Comparison of ENCODE assay signal across 11 mouse cellular contexts in genomic region chr19:32377701-32378325, GRCm38 (mm10). TPM values are rescaled to one million over a fixed set of nuclear protein-coding genes. Genes with fewer than 3 reads are reported as not detected.
DNase-seq lines count a peak whose midpoint lies in the region; ATAC-seq and TF ChIP-seq lines count a peak whose summit lies in the region.
"Had no signal": no experiment of that assay in that cellular context is flagged by ENCODE, and none has a peak within 500 bp of the region (broad histone marks: within the 10 kb centered on the region; RNA-seq: fewer than 3 reads in every experiment).

No protein-coding gene starts in this region.

- no peak overlapping the region for H3K4me3 ChIP-seq in layer of hippocampus, adult 2 months
- no peak overlapping the region for H3K4me3 ChIP-seq in forebrain, embryonic 12.5 days (replicated peaks)
- no peak overlapping the region for H3K4me3 ChIP-seq in midbrain, embryonic 16.5 days (ENCODE audit: low read depth, low read length)
- H3K4me3 ChIP-seq: embryonic facial prominence, embryonic 13.5 days; limb, embryonic 13.5 days had no signal

- H3K9ac ChIP-seq in forebrain, embryonic 12.5 days, result no peak overlapping the region
- H3K9ac ChIP-seq in midbrain, embryonic 16.5 days (ENCODE audit: low read depth, low read length), result no peak overlapping the region
- H3K9ac ChIP-seq: embryonic facial prominence, embryonic 13.5 days; limb, embryonic 13.5 days had no signal

- TF ChIP-seq CTCF in layer of hippocampus, adult 2 months (conservative IDR thresholded peaks at IDR 0.05), result no peak

- H3K9me3 ChIP-seq in forebrain, embryonic 12.5 days, result no peaks in the 10 kb centered on the region
- H3K9me3 ChIP-seq in midbrain, embryonic 16.5 days (replicated peaks; ENCODE audit: control insufficient read depth, low read length, poor library complexity, severe bottlenecking), result no peaks in the 10 kb centered on the region
- H3K9me3 ChIP-seq: embryonic facial prominence, embryonic 13.5 days; limb, embryonic 13.5 days had no signal

- peak; percentile 39; the same call in 1 of the 2 replicates for ATAC-seq in forebrain, embryonic 12.5 days (ENCODE audit: low FRiP score)
- 0 out of 2 replicates have a peak, but pooled peaks have one; percentile 37 for ATAC-seq in midbrain, embryonic 16.5 days
- ATAC-seq: activated CD4-positive, CD25-positive, alpha-beta regulatory T cell, adult 4 months had no signal

- peak; percentile 45 for DNase-seq in adrenal gland, postnatal 10 days
- no peak for DNase-seq in adrenal gland, postnatal 25 days
- DNase-seq in layer of hippocampus, adult 2 months (ENCODE audit: low spot score in 2 of 2), result peak in 1 of 2 experiments; percentile 25
- no peak for DNase-seq in layer of hippocampus, adult 9-10 months (ENCODE audit: low spot score)
- no peak for DNase-seq in c-Kit-positive CD71-positive TER-119-positive erythroid progenitor cells, embryonic 14.5 days (ENCODE audit: low spot score)
- no peak for DNase-seq in gastrocnemius, postnatal 4 days (ENCODE audit: low spot score in 2 of 2)

- H3K4me1 ChIP-seq in forebrain, embryonic 12.5 days, result peaks cover 8% of the 10 kb centered on the region
- peaks cover 3% of the 10 kb centered on the region; the same call in 1 of the 2 replicates for H3K4me1 ChIP-seq in midbrain, embryonic 16.5 days (ENCODE audit: control insufficient read depth, insufficient read depth, low read length)

- no peak overlapping the region for H3K4me2 ChIP-seq in forebrain, embryonic 12.5 days
- H3K4me2 ChIP-seq in midbrain, embryonic 16.5 days (ENCODE audit: low read length), result no peak overlapping the region
- H3K4me2 ChIP-seq: embryonic facial prominence, embryonic 13.5 days; limb, embryonic 13.5 days had no signal

- H3K27me3 ChIP-seq in forebrain, embryonic 12.5 days, result no peaks in the 10 kb centered on the region
- H3K27me3 ChIP-seq in midbrain, embryonic 16.5 days (ENCODE audit: control insufficient read depth, insufficient read depth, low read depth, low read length), result no peaks in the 10 kb centered on the region
- H3K27me3 ChIP-seq: embryonic facial prominence, embryonic 13.5 days; limb, embryonic 13.5 days had no signal

- WGBS in forebrain, embryonic 12.5 days, result 74% methylated on average over 6 of the region's 7 CpGs
- WGBS in midbrain, embryonic 16.5 days, result 64% methylated on average over 7 of the region's 7 CpGs

- no peaks in the 10 kb centered on the region for H3K36me3 ChIP-seq in forebrain, embryonic 12.5 days (replicated peaks)
- H3K36me3 ChIP-seq in midbrain, embryonic 16.5 days (ENCODE audit: control insufficient read depth, insufficient read depth, low read length), result no peaks in the 10 kb centered on the region
- H3K36me3 ChIP-seq: embryonic facial prominence, embryonic 13.5 days; limb, embryonic 13.5 days had no signal

- H3K27ac ChIP-seq in layer of hippocampus, adult 2 months, result peak overlapping the region; percentile 59; the same call in 1 of the 2 replicates
- peak overlapping the region; percentile 36; the same call in 1 of the 2 replicates for H3K27ac ChIP-seq in forebrain, embryonic 12.5 days
- H3K27ac ChIP-seq in midbrain, embryonic 16.5 days (ENCODE audit: low read length), result no peak overlapping the region
- H3K27ac ChIP-seq: embryonic facial prominence, embryonic 13.5 days; limb, embryonic 13.5 days had no signal

RNA-seq across cellular contexts. Expression of gene Sgms1, which starts 11.7 kb away (rescaled TPM):
- total RNA-seq in adrenal gland, postnatal 10 days (2021), result 10 to 100 TPM; 56.3 to 58.4 TPM
- 87.0 and 93.2 TPM in 2 replicates for total RNA-seq in adrenal gland, postnatal 25 days (2021)
- 10 to 100 TPM; 53.9 to 59.6 TPM for total RNA-seq in layer of hippocampus, adult 2 months (2021)
- polyA plus RNA-seq in forebrain, embryonic 12.5 days (2016; fragmentation: Nextera tagmentation; extraction: Ambion mirVana), result 12.3 and 13.8 TPM in 2 replicates
- polyA plus RNA-seq in midbrain, embryonic 16.5 days (2015; fragmentation: Nextera tagmentation; extraction: Ambion mirVana), result 20.2 and 21.5 TPM in 2 replicates
- total RNA-seq in gastrocnemius, postnatal 4 days (2021), result 10 to 100 TPM; 62.4 to 73.1 TPM
